Mouse (Mus musculus) embryonic facial prominence, embryonic 14.5 days (tissue): ENCODE measurements around the gene Gm20388. TPM values are rescaled to one million over a fixed set of nuclear protein-coding genes. Genes with fewer than 3 reads are reported as not detected.

Source experiments
- ATAC-seq: fragments of 200-750 bp; cut with Nextera tagmentation; 2 replicates; pipeline ENCODE4 v1.8.0; 2017; ENCODE audit warnings: low read depth, moderate number of reproducible peaks, moderate TSS enrichment
- DNase-seq: peaks from one replicate; pipeline ENCODE4 v3.0.0-alpha.2; 2015; ENCODE audit warnings: low spot score
- H3K27ac ChIP-seq: fragments of 300-500 bp; sonication (generic); replicated peaks from 2 replicates; pipeline ENCODE4 v1.5.1; 2014; ENCODE audit warnings: low read depth, mild to moderate bottlenecking, low read length, moderate library complexity
- H3K27me3 ChIP-seq: fragments of 300-500 bp; sonication (generic); replicated peaks from 2 replicates; pipeline ENCODE4 v1.6.1; 2014; ENCODE audit warnings: low read length; ENCODE audit not compliant: control insufficient read depth, insufficient read depth
- H3K36me3 ChIP-seq: fragments of 300-500 bp; sonication (generic); 2 replicates; pipeline ENCODE4 v1.6.1; 2014; ENCODE audit warnings: low read length, mixed read lengths; ENCODE audit not compliant: control insufficient read depth, insufficient read depth
- H3K4me1 ChIP-seq: fragments of 300-500 bp; sonication (generic); 2 replicates; pipeline ENCODE4 v1.6.1; 2014; ENCODE audit warnings: antibody characterized with exemption, low read length; ENCODE audit not compliant: control insufficient read depth, insufficient read depth
- H3K4me2 ChIP-seq: fragments of 300-500 bp; sonication (generic); 2 replicates; pipeline ENCODE4 v1.6.1; 2014; ENCODE audit warnings: low read depth, mild to moderate bottlenecking, low read length, moderate library complexity, mixed read lengths
- H3K4me3 ChIP-seq: fragments of 300-500 bp; sonication (generic); 2 replicates; pipeline ENCODE4 v1.5.1; 2014; ENCODE audit warnings: low read depth, mild to moderate bottlenecking, low read length
- H3K9ac ChIP-seq: fragments of 300-500 bp; sonication (generic); 2 replicates; pipeline ENCODE4 v1.6.1; 2014; ENCODE audit warnings: low read depth, mild to moderate bottlenecking, low read length, moderate library complexity, mixed read lengths
- H3K9me3 ChIP-seq: fragments of 300-500 bp; sonication (generic); 2 replicates; pipeline ENCODE4 v1.6.1; 2016; ENCODE audit warnings: low read length; ENCODE audit not compliant: control insufficient read depth
- WGBS: fragments of 180-500 bp; shearing (Covaris S2); extraction: QIAGEN DNeasy Blood & Tissue Kit; methylation state at CpG from one replicate; pipeline ENCODE4 v1.1.7; 2014; 5-methylcytosine and 5-hydroxymethylcytosine counted together
- polyA plus RNA-seq: library from polyadenylated mRNA; unstranded; fragments of >200 nt; fragmentation: Nextera tagmentation; extraction: Ambion mirVana; gene quantifications from 2 replicates; pipeline ENCODE4 v1.2.1, GENCODE M21; 2014

The Gm20388 gene
- polyA plus RNA-seq, 1 experiment from 2014 or later, result not detected

DNA sequence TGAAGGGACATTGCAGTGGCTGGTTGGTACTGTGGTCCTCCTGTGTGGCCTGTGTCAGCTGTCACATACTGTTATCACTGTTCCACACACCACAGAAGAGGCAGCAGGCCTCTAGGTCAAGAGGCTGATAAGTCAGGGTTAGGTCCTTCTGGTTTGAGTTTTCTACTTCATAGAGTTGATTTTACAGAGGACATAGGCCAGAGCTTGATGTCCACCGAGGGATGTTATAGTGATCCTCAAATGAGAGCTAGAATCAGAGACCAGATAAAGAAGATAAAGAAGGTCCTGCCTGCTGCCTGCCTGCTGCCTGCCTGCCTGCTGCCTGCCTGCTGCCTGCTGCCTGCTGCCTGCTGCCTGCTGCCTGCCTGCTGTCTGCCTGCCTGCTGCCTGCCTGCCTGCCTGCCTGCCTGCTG is 7.5 kb downstream of the Gm20388 start:
- Histone ChIP-seq H3K27me3 (no peaks in the 10 kb centered on the region), H3K4me2 (no peak overlapping the region), H3K27ac (no peak overlapping the region), H3K9me3 (no peaks in the 10 kb centered on the region), H3K4me3 (no peak overlapping the region), H3K4me1 (peaks cover 19% of the 10 kb centered on the region; the same call in 1 of the 2 replicates), H3K36me3 (no peaks in the 10 kb centered on the region), H3K9ac (no peak overlapping the region)
- 57% methylated on average over 1 of the region's 1 CpGs for WGBS
- DNase-seq (no peak), ATAC-seq (no peak)

DNA sequence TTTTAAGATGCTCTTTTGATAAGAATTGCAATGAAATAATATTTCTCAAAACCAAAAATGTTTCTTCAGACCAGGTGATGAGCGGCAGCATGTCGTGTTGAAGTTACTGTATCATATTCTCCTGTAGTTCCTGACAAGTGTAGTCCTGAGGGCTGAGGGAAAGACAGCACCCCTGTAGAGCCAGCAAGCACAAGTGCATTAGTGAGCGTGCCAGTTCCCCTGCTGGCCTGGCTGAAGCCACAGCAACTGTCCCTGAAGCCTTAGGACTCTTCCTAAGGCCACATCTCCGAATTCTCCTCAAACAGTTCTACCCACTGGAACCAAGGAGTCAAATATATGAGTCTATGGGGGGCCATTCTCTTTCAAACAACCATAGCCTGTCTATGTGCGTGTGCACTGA is 12.6 kb downstream of the Gm20388 start:
- H3K9me3 ChIP-seq, result no peaks in the 10 kb centered on the region
- H3K27me3 ChIP-seq, result no peaks in the 10 kb centered on the region
- no peak overlapping the region for H3K27ac ChIP-seq
- H3K4me1 ChIP-seq, result no peaks in the 10 kb centered on the region
- no peak overlapping the region for H3K9ac ChIP-seq
- no peak overlapping the region for H3K4me2 ChIP-seq
- H3K4me3 ChIP-seq, result no peak overlapping the region
- ATAC-seq, result no peak
- WGBS, result 84% methylated on average over 5 of the region's 5 CpGs
- DNase-seq, result no peak
- no peaks in the 10 kb centered on the region for H3K36me3 ChIP-seq

- Histone ChIP-seq H3K4me3 (no peak overlapping the region), H3K36me3 (no peaks in the 10 kb centered on the region), H3K9me3 (no peaks in the 10 kb centered on the region), H3K27ac (no peak overlapping the region), H3K4me1 (no peaks in the 10 kb centered on the region), H3K4me2 (no peak overlapping the region), H3K27me3 (no peaks in the 10 kb centered on the region), H3K9ac (no peak overlapping the region)
- no peak for ATAC-seq
- 85% methylated on average over 4 of the region's 4 CpGs for WGBS
- DNase-seq, result no peak
Observed at GRCm38 (mm10) chr8:119925428-119925827, 14.8 kb downstream of the Gm20388 start.

GRCm38 (mm10) chr8:119926474-119926873 is 15.8 kb downstream of the Gm20388 start:
- Histone ChIP-seq H3K36me3 (no peaks in the 10 kb centered on the region; the same call in 1 of the 2 replicates), H3K27ac (no peak overlapping the region), H3K4me3 (no peak overlapping the region), H3K27me3 (no peaks in the 10 kb centered on the region), H3K9ac (no peak overlapping the region), H3K9me3 (no peaks in the 10 kb centered on the region), H3K4me1 (no peaks in the 10 kb centered on the region), H3K4me2 (no peak overlapping the region)
- DNase-seq, result no peak
- WGBS, result 83% methylated on average over 2 of the region's 2 CpGs
- ATAC-seq, result no peak

DNA sequence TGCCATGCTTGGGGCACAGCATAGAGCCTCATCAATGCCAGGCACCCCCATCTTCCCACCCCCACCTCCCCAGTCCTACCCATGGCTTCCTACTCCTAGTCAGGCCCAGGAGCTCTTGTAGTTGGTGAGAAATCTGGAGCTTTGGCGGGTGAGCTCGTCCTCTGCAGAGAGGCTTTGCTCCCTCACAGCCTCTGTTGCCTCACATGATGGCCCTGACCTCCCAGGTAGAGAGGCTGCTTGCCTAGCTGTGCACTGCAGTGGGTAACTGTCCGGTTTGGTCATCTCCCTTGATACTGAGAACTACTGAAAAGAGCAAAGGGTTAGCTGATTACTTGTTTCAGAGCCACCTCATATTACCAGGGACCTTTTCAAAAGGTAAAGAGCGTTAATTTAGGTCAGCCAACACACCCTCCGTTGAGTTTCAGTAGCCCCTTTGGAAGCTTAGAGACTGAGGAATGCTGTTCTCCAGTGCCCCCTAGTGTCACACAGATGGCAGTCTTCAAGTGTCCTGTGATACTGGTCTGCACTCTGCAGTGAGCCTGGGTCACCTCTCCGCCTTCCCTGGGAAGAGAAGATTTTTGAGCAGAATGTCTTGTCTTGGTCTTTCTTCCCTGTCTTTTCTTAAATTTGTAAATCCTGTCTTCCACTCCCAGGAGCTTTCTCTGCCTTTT is 16.9 kb downstream of the Gm20388 start:
- Histone ChIP-seq H3K27ac (no peak overlapping the region), H3K27me3 (no peaks in the 10 kb centered on the region), H3K4me1 (no peaks in the 10 kb centered on the region), H3K9ac (no peak overlapping the region), H3K4me2 (no peak overlapping the region), H3K9me3 (no peaks in the 10 kb centered on the region), H3K36me3 (peaks cover 10% of the 10 kb centered on the region), H3K4me3 (no peak overlapping the region)
- ATAC-seq, result peak; percentile 80
- peak; percentile 63 for DNase-seq
- WGBS, result 57% methylated on average over 6 of the region's 6 CpGs

GRCm38 (mm10) chr8:119931317-119931716 is 20.7 kb downstream of the Gm20388 start:
- no peak for DNase-seq
- Histone ChIP-seq H3K4me1 (no peaks in the 10 kb centered on the region), H3K4me2 (no peak overlapping the region), H3K27me3 (no peaks in the 10 kb centered on the region), H3K36me3 (peaks cover 33% of the 10 kb centered on the region), H3K9me3 (no peaks in the 10 kb centered on the region), H3K27ac (no peak overlapping the region), H3K9ac (no peak overlapping the region), H3K4me3 (no peak overlapping the region)
- ATAC-seq, result no peak
- 83% methylated on average over 4 of the region's 4 CpGs for WGBS

- Histone ChIP-seq H3K9ac (no peak overlapping the region), H3K4me1 (no peaks in the 10 kb centered on the region), H3K9me3 (no peaks in the 10 kb centered on the region), H3K4me2 (no peak overlapping the region), H3K36me3 (peaks cover 50% of the 10 kb centered on the region), H3K27me3 (no peaks in the 10 kb centered on the region), H3K27ac (no peak overlapping the region), H3K4me3 (no peak overlapping the region)
- no peak for DNase-seq
- WGBS, result 93% methylated on average over 4 of the region's 4 CpGs
- ATAC-seq, result no peak
Observed at GRCm38 (mm10) chr8:119933681-119934080, 23.0 kb downstream of the Gm20388 start.

DNA sequence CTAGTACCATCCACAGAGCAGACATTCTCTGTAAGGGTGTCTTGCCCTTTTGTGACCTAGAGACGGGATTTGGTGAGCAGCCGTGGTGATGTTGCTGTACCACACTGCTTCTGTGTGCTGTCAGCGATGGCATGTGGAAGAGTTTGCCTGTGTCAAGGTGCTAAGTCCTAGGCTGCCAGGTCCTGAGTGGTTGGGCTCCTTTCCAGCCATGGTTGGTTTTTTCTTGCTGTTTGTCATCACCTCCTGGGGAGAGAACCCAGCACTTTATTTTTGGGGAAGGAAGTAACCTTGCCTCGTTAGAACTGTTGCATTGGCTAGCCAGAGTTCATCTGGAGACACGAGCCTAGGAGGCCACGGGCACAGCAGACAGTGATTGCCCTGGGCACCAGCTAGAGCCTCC is 24.9 kb downstream of the Gm20388 start:
- H3K9ac ChIP-seq, result no peak overlapping the region
- no peaks in the 10 kb centered on the region for H3K4me1 ChIP-seq
- no peak for ATAC-seq
- H3K27ac ChIP-seq, result no peak overlapping the region
- no peaks in the 10 kb centered on the region for H3K9me3 ChIP-seq
- H3K4me3 ChIP-seq, result no peak overlapping the region
- H3K27me3 ChIP-seq, result no peaks in the 10 kb centered on the region
- H3K36me3 ChIP-seq, result peaks cover 54% of the 10 kb centered on the region
- DNase-seq, result no peak
- WGBS, result 71% methylated on average over 6 of the region's 6 CpGs
- no peak overlapping the region for H3K4me2 ChIP-seq

DNA sequence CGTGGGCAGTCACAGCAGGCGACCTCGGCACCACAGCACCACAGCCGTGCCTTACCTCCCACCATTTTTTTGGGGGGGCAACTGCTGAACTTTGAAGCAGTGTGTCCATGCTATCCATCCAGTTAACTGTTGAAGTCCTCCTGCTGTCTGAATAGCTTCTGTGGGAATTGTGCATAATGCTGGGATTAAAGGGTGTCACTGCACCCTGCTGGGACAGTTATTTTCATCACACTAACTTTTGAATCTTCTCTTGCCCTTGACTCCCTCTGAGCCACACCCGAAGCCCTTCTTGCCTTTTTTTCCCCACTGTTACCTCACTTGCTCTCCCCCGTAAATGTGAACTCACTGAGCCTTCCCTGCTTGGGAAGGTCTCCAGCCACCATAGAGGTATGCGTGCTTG is 27.8 kb downstream of the Gm20388 start:
- no peak overlapping the region for H3K4me2 ChIP-seq
- no peak overlapping the region for H3K27ac ChIP-seq
- no peaks in the 10 kb centered on the region for H3K9me3 ChIP-seq
- WGBS, result 85% methylated on average over 7 of the region's 7 CpGs
- no peak for ATAC-seq
- H3K4me1 ChIP-seq, result no peaks in the 10 kb centered on the region
- H3K27me3 ChIP-seq, result no peaks in the 10 kb centered on the region
- H3K9ac ChIP-seq, result no peak overlapping the region
- DNase-seq, result no peak
- H3K4me3 ChIP-seq, result no peak overlapping the region
- H3K36me3 ChIP-seq, result peaks cover 64% of the 10 kb centered on the region
